Mouse (Mus musculus): ENCODE measurements around the gene Fyb2. TPM values are rescaled to one million over a fixed set of nuclear protein-coding genes. Genes with fewer than 3 reads are reported as not detected.

Fyb2 gene
- total RNA-seq (2014; rRNA removed): 0.15 and 0.48 TPM in 2 replicates
- 0.28 and 0.31 TPM in 2 replicates for polyA plus RNA-seq (2015; fragmentation: Nextera tagmentation; extraction: Ambion mirVana)

- Histone ChIP-seq H3K4me1 (ENCODE audit: insufficient read depth) (no peaks in the 10 kb centered on the region), H3K27me3 (ENCODE audit: insufficient read depth, low read length) (no peaks in the 10 kb centered on the region), H3K36me3 (ENCODE audit: insufficient read depth) (no peaks in the 10 kb centered on the region), H3K4me3 (ENCODE audit: low read depth, low read length) (no peak within 1 kb of the TSS), H3K4me2 (ENCODE audit: low read depth) (peak within 1 kb of the TSS; percentile 29), H3K9me3 (ENCODE audit: low read length) (no peaks in the 10 kb centered on the region), H3K27ac (ENCODE audit: low read depth, low read length) (no peak within 1 kb of the TSS), H3K9ac (no peak within 1 kb of the TSS)
- ATAC-seq: no peak
- TF ChIP-seq CTCF (IDR thresholded peaks at IDR 0.05; ENCODE audit: low read depth): no peak
- no peak for DNase-seq
- 23% methylated on average over 23 of the region's 23 CpGs for WGBS
Measured at GRCm38 (mm10) chr4:104913291-104914129, at the start of gene Fyb2. Gene Fyb2 (plus strand): TSS chr4:104913456.

- TF ChIP-seq CTCF (IDR thresholded peaks at IDR 0.05; ENCODE audit: low read depth): no peak
- H3K27ac ChIP-seq (ENCODE audit: low read depth, low read length): no peak overlapping the region
- WGBS: 98% methylated on average over 1 of the region's 1 CpGs
- ATAC-seq (no peak), DNase-seq (no peak)
- H3K9ac ChIP-seq: no peak overlapping the region
- no peaks in the 10 kb centered on the region for H3K4me1 ChIP-seq (ENCODE audit: insufficient read depth)
- H3K9me3 ChIP-seq (ENCODE audit: low read length): no peaks in the 10 kb centered on the region
- no peaks in the 10 kb centered on the region for H3K27me3 ChIP-seq (ENCODE audit: insufficient read depth, low read length)
- no peak overlapping the region for H3K4me2 ChIP-seq (ENCODE audit: low read depth)
- no peaks in the 10 kb centered on the region for H3K36me3 ChIP-seq (ENCODE audit: insufficient read depth)
- no peak overlapping the region for H3K4me3 ChIP-seq (ENCODE audit: low read depth, low read length)
Measured at GRCm38 (mm10) chr4:104864397-104864796, 48.9 kb upstream of the Fyb2 start.

- Histone ChIP-seq H3K9me3 (ENCODE audit: low read length) (no peaks in the 10 kb centered on the region), H3K27ac (ENCODE audit: low read depth, low read length) (no peak overlapping the region), H3K9ac (no peak overlapping the region), H3K4me2 (ENCODE audit: low read depth) (no peak overlapping the region), H3K27me3 (ENCODE audit: insufficient read depth, low read length) (no peaks in the 10 kb centered on the region), H3K4me3 (ENCODE audit: low read depth, low read length) (no peak overlapping the region), H3K4me1 (ENCODE audit: insufficient read depth) (no peaks in the 10 kb centered on the region), H3K36me3 (ENCODE audit: insufficient read depth) (no peaks in the 10 kb centered on the region)
- no peak for TF ChIP-seq CTCF (IDR thresholded peaks at IDR 0.05; ENCODE audit: low read depth)
- no peak for ATAC-seq
- DNase-seq: no peak
Measured at GRCm38 (mm10) chr4:104869581-104869980, 43.7 kb upstream of the Fyb2 start.

- Histone ChIP-seq H3K27ac (ENCODE audit: low read depth, low read length) (no peak overlapping the region), H3K4me2 (ENCODE audit: low read depth) (no peak overlapping the region), H3K27me3 (ENCODE audit: insufficient read depth, low read length) (no peaks in the 10 kb centered on the region), H3K36me3 (ENCODE audit: insufficient read depth) (no peaks in the 10 kb centered on the region), H3K9ac (no peak overlapping the region), H3K9me3 (ENCODE audit: low read length) (no peaks in the 10 kb centered on the region), H3K4me3 (ENCODE audit: low read depth, low read length) (no peak overlapping the region), H3K4me1 (ENCODE audit: insufficient read depth) (no peaks in the 10 kb centered on the region)
- ATAC-seq (no peak), DNase-seq (no peak)
- TF ChIP-seq CTCF (IDR thresholded peaks at IDR 0.05; ENCODE audit: low read depth): no peak
- WGBS: 90% methylated on average over 5 of the region's 5 CpGs
Measured at GRCm38 (mm10) chr4:104870196-104870595, 43.1 kb upstream of the Fyb2 start.

- peak; percentile 36; the same call in 1 of the 2 replicates for TF ChIP-seq CTCF (IDR thresholded peaks at IDR 0.05; ENCODE audit: low read depth)
- Histone ChIP-seq H3K9me3 (ENCODE audit: low read length) (no peaks in the 10 kb centered on the region), H3K4me2 (ENCODE audit: low read depth) (no peak overlapping the region), H3K27me3 (ENCODE audit: insufficient read depth, low read length) (no peaks in the 10 kb centered on the region), H3K4me1 (ENCODE audit: insufficient read depth) (no peaks in the 10 kb centered on the region), H3K36me3 (ENCODE audit: insufficient read depth) (no peaks in the 10 kb centered on the region), H3K27ac (ENCODE audit: low read depth, low read length) (no peak overlapping the region), H3K4me3 (ENCODE audit: low read depth, low read length) (no peak overlapping the region), H3K9ac (no peak overlapping the region)
- ATAC-seq: no peak
- WGBS: 61% methylated on average over 4 of the region's 4 CpGs
- DNase-seq: no peak
Measured at GRCm38 (mm10) chr4:104875832-104876231, 37.4 kb upstream of the Fyb2 start.

GRCm38 (mm10) chr4:104876323-104876722 lies 36.9 kb upstream of the Fyb2 start, which contains the start of gene C8a:
Gene C8a (minus strand): TSS chr4:104876398.
- Histone ChIP-seq H3K4me3 (ENCODE audit: low read depth, low read length) (no peak within 1 kb of the TSS), H3K36me3 (ENCODE audit: insufficient read depth) (no peaks in the 10 kb centered on the region), H3K27ac (ENCODE audit: low read depth, low read length) (no peak within 1 kb of the TSS), H3K27me3 (ENCODE audit: insufficient read depth, low read length) (no peaks in the 10 kb centered on the region), H3K9me3 (ENCODE audit: low read length) (no peaks in the 10 kb centered on the region), H3K4me2 (ENCODE audit: low read depth) (no peak within 1 kb of the TSS), H3K4me1 (ENCODE audit: insufficient read depth) (no peaks in the 10 kb centered on the region), H3K9ac (no peak within 1 kb of the TSS)
- TF ChIP-seq CTCF (IDR thresholded peaks at IDR 0.05; ENCODE audit: low read depth): no peak
- DNase-seq (no peak), ATAC-seq (no peak)
- 90% methylated on average over 3 of the region's 3 CpGs for WGBS

GRCm38 (mm10) chr4:104887486-104887885 lies 25.8 kb upstream of the Fyb2 start:
- no peak for TF ChIP-seq CTCF (IDR thresholded peaks at IDR 0.05; ENCODE audit: low read depth)
- Histone ChIP-seq H3K4me3 (ENCODE audit: low read depth, low read length) (no peak overlapping the region), H3K27me3 (ENCODE audit: insufficient read depth, low read length) (no peaks in the 10 kb centered on the region), H3K9ac (no peak overlapping the region), H3K9me3 (ENCODE audit: low read length) (no peaks in the 10 kb centered on the region), H3K4me1 (ENCODE audit: insufficient read depth) (0 out of 2 replicates have a peak, but pooled peaks cover 7% of the 10 kb centered on the region), H3K27ac (ENCODE audit: low read depth, low read length) (no peak overlapping the region), H3K4me2 (ENCODE audit: low read depth) (no peak overlapping the region), H3K36me3 (ENCODE audit: insufficient read depth) (no peaks in the 10 kb centered on the region)
- 53% methylated on average over 9 of the region's 9 CpGs for WGBS
- DNase-seq (no peak), ATAC-seq (no peak)

All from forebrain, postnatal 0 days (tissue).